Mouse (Mus musculus) monocyte, adult 5-6 weeks (primary cell): ENCODE measurements at regions not wholly inside any gene's neighbourhood (a gene's known extent, or its start where the extent isn't known, plus 50 kb on each side); places are given as distances from the start of the nearest gene placed in this dataset.

Experiments used
- ATAC-seq: fragments of 153-309, 156-312 bp; replicated peaks from 2 replicates; pipeline ENCODE4 v1.8.0; 2017; ENCODE audit warnings: mild to moderate bottlenecking; ENCODE audit not compliant: low TSS enrichment, insufficient number of reproducible peaks, severe bottlenecking, poor library complexity, low FRiP score

DNA sequence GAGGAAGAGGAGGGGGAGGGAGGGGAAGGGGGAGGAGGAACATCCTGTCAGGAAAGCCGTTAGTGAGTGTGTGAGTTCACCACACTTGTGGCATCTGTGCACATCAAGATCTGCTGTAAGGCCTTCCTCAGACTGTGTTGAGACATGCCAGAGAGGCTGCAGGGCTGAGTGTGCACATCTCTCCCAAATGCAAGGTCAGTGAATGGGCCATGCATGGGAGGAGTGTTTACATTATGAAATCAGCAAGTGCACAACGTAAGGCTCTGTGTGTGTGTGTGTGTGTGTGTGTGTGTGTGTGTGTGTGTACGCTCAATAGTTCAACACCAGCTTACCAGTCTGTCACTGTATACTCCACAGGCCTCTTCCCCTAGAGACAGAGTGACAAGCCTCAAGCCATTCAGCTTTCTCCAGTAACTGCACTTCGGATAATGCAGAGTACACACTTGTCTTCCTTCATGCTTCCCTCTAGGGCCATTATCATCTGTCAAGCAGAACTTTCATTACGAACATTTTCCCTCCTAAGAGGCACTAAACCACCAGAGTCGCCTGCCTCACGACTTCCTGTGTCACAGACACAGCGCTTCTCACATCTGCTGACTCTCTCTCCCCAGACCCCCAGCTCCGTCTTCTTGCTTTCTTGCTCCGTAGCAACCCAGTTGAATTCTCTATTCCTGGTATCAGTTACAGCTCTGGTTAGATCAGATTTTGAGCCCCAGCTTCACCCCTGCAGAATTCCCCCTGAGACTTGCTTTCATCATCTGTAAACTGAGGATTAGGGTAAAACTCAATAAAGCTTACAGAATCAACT lies 368.4 kb downstream of the Cd83 start:
- no peak for ATAC-seq

DNA sequence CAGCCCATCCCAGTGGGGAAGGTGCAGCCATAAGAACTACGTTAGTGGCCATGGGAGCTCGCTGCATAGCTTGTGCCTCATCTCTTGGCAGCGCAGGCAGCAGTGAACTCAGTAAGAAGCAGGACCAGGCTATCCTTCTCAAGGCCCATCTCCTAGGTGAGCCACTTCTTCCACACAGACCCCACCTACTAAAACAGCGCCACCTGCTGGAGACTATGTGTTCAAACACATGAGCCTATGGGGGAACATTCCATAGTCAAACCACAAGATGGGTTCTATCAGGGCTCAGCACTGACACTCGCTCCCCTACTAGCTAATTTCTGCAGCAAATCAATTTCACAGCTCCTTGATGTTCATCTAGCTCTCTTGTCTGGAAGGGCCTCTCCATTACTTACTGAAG lies 369.2 kb downstream of the Cd83 start:
- ATAC-seq = no peak

DNA sequence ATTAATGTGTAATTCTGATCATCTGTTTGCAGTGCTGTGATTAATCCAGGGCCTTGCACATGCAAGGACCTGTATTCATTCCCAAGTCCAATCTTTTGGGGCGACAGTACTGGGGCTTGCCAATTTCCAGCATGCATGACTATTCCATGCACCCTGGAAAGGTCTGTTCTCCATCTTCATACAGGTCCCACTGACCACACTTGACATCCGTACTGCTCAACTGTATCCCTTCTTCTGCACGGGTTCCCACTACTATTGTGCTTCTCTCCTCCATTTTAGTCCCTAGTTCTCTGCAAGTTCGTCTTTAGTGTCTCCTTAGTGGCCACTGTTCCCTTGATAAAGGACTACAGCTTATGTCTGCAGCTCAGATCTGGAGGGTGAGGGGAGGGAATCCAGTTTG lies 371.4 kb downstream of the Cd83 start:
- ATAC-seq = no peak

DNA sequence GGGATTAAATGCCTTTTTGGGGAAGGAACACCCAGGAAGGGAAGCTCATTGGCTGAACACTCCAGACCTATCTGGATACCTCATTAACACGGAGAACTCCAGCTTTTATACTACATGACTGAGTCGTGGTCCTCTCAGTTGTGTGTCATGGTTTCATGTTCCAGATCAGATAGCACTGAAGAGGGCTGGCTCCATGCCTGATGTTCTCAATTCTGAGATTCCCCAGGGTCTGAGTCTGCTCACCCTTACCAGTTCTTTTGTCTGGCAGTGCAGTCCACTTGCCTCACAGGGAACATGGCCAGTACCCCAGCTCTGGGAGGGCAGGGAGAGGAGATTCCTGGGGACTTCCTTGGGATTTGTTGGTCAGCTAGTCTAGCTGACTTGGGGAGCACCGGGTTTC lies 372.0 kb downstream of the Cd83 start:
- ATAC-seq = no peak

DNA sequence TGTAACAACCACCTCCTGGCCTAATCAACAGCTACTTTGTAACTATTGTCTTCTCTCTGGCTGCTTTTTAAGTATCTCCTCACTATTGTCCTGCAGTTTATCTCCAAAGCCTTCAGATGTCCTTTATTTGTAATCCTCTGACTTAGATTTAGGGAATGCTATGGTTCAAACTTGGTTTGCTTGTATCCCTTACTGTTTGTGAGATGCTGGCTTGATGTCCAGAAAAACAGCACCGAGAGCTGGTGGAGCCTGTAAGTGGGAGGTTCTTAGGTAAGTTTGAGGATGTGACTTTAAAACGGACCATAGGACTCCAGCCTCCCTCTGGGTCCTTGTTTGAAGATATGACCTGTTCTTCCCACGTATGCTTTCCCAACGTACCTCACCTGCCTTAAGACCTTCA lies 372.7 kb downstream of the Cd83 start:
- ATAC-seq = no peak

DNA sequence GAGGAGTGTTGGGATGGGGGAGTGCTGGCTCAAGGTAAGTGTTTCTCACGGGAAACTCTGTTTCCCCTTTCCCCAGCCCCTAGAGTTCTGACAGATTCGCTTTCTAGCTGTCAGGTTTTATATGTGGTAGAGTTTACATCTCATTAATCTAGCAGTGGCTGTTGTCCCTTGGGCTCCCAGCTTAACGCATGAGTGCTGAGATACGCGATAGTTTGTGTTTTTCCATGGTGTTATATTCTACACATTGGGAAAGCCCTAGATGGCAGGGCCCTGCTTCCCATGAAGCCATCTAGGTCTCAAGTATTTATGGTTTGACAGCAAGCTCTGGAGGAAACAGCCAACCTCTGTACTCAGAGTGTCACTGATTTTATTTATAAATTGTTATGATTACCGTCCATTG lies 373.8 kb downstream of the Cd83 start:
- ATAC-seq = no peak

DNA sequence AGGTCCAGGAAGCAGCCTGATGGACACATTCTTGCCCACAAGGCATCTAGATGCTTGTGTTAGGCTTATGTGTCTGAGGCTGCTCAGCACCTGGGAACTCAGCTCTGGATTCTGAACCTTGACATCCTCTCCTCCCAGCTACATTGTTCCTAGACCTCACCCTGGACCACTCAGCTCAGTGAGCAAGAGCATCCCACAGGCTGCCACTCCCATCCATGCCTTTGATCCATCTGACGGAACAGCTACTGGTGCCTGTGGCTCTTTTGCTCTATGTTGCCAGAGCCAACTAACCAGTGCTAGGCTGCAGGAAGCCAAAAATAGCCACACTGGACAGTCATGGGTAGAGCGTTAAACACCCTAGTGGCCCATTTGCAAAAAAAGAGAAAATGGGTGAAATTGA lies 374.8 kb downstream of the Cd83 start:
- ATAC-seq = no peak

DNA sequence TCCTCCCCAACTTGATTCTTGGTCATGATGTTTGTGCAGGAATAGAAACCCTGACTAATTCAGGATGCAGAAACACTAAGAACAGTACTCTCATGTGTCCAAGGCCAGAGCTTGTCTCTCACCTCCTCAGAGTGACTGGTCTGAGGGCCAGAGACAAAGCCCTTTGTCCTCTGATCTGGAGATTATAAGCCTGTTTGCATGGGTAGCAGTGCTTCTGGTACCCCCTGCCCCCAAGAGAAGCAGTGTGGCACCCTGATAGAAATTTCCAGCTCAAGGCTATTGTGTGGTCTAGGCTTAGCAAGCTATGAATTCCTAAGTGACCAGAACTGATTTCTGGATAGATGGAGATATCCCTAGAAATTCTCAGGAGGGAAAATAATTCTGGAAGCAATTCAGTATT lies 380.2 kb downstream of the Cd83 start:
- ATAC-seq = no peak

DNA sequence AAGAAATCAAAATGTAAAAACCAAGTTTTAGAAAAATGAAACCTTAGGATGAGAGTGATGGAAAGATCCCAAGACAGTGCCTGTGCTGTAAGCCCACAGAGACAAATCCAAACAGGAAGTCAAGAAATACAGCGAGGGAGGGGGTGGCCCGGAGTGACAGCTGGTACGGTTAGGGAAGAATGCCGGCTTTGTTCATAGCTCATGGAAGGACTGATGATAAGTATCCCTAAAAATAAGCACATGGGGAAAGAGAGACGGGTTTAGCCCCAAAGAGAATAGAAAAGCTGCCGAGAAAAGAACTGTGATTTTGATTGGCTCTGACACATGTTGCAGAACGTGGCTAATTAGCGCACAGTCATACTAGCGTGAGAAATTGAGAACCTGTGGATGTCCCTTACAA lies 382.6 kb downstream of the Cd83 start:
- no peak for ATAC-seq

DNA sequence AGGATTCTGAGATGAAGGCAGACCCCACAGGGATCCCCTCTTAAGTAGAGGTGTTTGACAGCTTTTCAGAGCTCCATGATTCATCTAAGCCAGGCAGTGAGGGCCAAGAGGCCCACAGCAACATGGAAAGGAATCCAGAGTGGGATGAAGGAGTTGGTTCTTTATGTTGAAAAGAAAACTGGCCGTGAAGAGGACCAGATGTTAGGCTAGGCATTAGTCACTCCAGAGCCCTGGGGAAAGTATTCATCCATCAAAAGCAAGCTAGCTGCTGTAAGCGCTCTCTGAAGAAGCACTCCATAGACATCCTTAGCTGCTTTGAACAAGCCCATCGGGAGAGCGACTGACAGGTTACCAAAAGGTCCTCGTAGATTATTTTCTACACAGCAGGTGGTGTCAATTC lies 383.6 kb downstream of the Cd83 start:
- no peak for ATAC-seq

DNA sequence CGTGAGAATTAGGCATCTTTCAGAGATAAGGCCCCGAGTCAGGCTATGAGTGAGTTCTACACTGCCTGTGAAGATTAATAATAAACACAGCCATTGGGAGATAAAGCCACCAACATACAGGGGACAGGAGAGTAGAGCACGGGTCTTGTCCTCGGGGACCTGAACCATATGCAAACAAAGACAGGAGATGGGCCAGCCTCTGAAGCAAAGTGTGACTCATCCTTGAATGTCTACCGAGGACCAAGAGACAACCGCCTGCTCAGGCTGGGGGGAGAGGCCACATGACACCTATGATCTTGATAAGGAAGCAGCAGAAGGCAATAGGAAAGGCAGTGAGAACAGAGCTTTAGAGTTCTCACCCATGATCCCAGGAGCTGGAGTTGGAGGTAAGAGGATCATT lies 387.1 kb downstream of the Cd83 start:
- no peak for ATAC-seq

DNA sequence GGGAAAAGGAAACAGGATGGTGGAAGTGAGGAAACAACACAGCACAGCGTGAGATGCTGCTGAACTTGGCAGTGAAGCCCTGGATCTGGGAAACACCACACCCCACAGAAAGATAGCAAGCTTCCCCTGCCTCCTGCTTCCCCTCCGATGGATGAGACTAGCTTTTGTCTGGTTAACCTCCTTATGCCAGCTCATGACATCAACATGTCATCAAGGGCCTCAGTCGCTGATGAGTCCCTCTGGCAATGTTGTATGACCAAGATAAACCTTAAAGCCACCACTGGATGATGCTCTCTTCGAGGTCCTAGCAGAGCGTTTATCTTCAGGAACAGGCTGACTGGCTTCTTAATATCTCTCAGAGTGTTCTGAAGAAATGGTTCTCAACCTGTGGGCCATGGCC lies 388.1 kb downstream of the Cd83 start:
- ATAC-seq = no peak

DNA sequence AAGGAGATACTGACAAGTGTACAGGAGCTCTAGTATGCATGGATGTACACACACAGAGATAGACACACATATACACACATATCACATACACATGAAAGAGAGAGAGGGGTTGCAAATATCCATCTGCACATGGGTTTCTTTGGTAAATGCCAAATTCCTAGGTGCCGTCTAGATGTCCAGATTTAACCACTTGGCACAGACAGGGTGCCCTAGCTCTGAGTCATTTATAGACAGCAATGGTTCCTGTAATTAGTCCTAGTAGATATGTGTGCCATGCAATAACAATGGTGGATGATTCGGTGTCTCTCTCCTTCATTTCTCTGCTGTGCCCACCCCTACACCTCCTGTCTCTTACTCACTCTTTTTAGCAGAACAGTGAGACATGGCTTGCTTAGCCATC lies 389.7 kb downstream of the Cd83 start:
- no peak for ATAC-seq

DNA sequence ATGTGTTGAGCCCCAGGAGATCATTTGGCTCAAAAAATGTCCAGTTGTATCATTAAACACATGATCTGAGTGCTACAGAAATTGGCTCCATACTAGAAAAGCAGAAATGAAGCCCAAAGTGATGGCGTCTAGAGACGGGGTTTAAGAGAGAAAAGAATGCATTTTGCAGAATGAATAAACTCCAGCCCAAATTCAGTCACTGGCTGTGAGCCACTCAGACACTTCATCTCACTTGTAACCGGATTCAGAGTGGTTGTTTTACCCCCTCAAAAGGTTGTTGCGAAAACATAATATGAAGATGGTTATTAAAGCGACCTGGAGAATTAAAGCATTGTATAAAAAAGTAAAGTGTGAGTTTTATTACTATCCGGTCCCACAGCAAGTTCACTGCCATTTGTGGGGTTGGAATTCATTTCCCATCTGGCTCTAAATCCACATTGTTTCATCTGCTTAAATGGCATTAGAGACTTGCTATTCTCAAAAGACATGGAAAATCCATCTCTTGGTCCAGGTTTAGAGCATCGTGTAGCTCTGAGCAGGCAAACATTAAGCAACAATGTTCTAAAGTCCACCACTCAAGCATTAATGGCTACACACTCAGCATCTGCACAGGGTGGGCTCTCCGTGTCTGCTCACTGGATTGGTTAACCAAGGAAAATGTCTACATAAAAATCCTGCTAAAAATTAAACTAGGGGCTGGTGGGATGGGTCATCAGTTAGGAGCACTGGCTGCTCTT lies 390.9 kb downstream of the Cd83 start:
- no peak for ATAC-seq

DNA sequence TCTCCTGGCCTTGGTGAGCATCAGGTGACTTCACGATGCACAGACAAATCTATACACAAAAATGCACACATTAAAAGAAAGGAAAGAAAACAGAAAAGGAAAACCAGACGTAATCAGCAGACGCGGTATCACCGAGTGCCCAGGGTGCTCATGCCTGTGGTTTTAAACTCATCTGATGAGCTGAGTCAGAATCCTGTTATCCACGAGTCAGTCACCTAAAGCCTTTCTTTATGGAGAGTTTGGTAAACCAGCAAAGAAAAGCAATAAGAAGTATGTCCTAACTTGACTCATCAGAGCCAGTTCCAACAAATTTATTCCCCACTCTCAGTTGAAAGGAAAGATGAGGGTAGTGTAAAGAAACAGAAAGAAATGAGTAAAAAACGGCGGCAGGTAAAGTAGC lies 391.5 kb downstream of the Cd83 start:
- no peak for ATAC-seq

DNA sequence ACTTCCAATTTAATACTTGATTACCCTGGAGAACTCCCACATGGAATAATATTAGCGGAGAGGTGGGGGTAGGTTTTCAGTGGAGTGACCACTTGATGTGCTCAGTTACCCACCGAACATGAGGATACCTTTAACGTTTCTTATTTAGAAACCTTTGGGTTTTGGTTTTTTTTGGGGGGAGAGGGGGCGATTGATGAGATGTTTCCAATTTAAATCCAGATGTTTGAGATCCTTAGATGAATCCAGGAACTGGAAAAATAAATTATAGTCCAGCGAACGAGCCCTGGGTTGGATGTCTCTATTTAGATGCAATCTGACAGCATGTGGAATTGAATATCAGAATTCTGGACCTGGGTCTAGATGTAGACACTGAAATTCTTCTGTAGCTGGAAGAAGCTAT lies 393.4 kb downstream of the Cd83 start:
- no peak for ATAC-seq

DNA sequence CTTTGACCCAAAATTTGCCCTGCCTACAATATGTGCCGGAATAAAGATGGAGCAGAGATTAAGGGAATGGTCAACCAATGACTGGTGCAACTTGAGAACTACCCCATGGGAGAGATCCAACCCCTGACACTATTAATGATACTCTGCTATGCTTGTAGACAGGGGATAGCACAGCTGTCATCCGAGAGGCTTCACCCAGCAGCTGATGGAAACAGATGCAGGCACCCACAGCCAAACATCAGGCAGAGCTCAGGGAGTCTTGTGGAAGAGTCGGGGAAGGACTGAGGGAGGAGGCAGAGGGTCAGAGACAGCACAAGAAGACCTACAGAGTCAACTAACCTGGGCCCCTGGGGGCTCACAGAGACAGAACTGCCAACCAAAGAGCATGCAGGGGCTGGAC lies 395.8 kb downstream of the Cd83 start:
- ATAC-seq = no peak

DNA sequence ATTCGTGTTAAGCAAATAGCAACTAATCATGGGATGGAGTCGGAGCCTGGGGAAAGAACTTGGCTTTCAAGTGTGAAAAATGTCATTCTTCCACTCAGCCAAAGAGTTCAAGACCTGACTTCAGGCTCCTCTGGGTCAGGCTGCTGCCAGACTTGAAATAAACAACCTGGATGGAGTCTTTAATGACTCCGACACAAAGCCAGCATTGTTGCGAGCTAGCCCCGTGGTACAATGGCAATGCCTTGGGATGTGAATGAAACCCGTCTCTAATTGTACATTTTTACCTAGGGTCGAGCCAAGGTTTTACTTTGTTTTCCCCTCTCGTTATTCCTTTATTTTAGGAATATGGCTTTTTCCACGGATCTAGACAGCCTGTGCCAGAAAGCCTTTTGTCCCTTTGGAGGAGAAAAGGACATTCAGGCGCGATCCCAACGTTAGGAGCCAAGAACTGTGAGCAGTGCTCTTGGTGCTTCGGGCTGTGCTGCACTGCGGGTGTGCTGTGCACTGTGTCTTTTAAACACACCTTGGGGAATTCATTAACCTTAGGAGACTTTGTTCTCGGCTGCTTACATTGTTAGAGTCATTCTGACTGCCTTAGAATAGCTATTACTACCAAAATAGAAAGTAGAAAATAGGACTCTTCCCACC lies 398.1 kb downstream of the Cd83 start:
- no peak for ATAC-seq

DNA sequence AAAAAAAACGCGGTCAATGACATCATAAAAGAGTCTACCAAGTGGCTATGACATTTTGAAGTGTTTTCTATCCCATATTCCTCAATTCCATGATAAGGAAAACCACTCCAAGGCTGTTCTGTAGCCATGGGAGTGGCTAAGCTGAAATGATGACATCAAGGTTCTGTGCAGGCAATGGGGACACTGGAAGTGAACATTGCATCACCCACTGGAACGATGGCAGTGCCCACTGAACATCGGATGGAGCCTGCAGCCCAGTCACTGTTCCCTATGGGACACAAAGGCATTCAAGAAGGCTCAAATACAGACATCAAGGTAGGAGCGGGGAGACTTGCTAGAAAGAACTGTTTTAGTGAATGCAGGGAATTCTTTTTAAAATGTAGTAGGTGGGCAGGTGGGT lies 410.8 kb downstream of the Cd83 start:
- ATAC-seq = no peak

DNA sequence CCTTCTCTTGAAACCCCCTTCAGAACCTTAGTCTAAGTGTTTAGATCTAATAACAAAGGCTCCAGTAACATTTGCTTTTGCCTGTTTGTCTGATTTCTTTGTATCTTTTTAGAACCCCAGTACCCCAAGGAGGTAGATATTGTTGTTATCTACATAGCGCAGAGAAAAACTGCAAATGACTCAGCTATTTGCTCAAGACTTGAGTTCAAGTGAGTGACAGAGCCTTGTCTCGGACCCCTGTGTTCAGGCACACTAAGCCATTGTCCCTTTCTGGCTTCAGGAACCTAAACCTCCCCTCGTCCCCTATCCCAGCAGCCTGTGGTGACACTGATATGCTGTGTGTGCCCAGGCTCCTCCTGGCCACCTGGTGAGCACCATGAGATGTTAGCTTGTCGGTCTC lies 421.5 kb downstream of the Cd83 start:
- no peak for ATAC-seq
